Mouse (Mus musculus) stomach, embryonic 14.5 days (tissue): Measurements from ENCODE around the gene Ccng1. TPM values are rescaled to one million over a fixed set of nuclear protein-coding genes. Genes with fewer than 3 reads are reported as not detected.

ENCODE experiments used
- ATAC-seq: fragments of 200-750 bp; cut with Nextera tagmentation; 2 replicates; pipeline ENCODE4 v1.8.0; 2017; ENCODE audit warnings: low read depth, moderate TSS enrichment; ENCODE audit not compliant: insufficient number of reproducible peaks, insufficient read depth, low FRiP score
- H3K27ac ChIP-seq: fragments of 300-500 bp; sonication (generic); 2 replicates; pipeline ENCODE4 v1.5.1; 2014; ENCODE audit warnings: mild to moderate bottlenecking, low read length, moderate library complexity, mixed read lengths
- H3K27me3 ChIP-seq: fragments of 300-500 bp; sonication (generic); 2 replicates; pipeline ENCODE4 v1.6.1; 2014; ENCODE audit warnings: low read length, control low read depth, mixed read lengths; ENCODE audit not compliant: control insufficient read depth, insufficient read depth
- H3K36me3 ChIP-seq: fragments of 300-500 bp; sonication (generic); 2 replicates; pipeline ENCODE4 v1.6.1; 2014; ENCODE audit warnings: mild to moderate bottlenecking, control low read depth, low read length, moderate library complexity, mixed read lengths; ENCODE audit not compliant: control insufficient read depth, insufficient read depth
- H3K4me1 ChIP-seq: fragments of 300-500 bp; sonication (generic); 2 replicates; pipeline ENCODE4 v1.6.1; 2014; ENCODE audit warnings: low read length, control low read depth, mixed read lengths; ENCODE audit not compliant: control insufficient read depth, insufficient read depth
- H3K4me2 ChIP-seq: fragments of 300-500 bp; sonication (generic); replicated peaks from 2 replicates; pipeline ENCODE4 v1.6.1; 2014; ENCODE audit warnings: low read depth, low read length, control low read depth
- H3K4me3 ChIP-seq: fragments of 300-500 bp; sonication (generic); 2 replicates; pipeline ENCODE4 v1.5.1; 2014; ENCODE audit warnings: low read depth, low read length, control low read depth
- H3K9ac ChIP-seq: fragments of 300-500 bp; sonication (generic); replicated peaks from 2 replicates; pipeline ENCODE4 v1.6.1; 2014; ENCODE audit warnings: low read depth, mild to moderate bottlenecking, control low read depth, low read length, moderate library complexity, mixed read lengths
- H3K9me3 ChIP-seq: fragments of 300-500 bp; sonication (generic); 2 replicates; pipeline ENCODE4 v1.6.1; 2016; ENCODE audit warnings: low read depth, low read length, control low read depth; ENCODE audit not compliant: control insufficient read depth
- WGBS: fragments of 180-500 bp; shearing (Covaris S2); extraction: QIAGEN DNeasy Blood & Tissue Kit; methylation state at CpG from one replicate; pipeline ENCODE4 v1.1.7; 2014; 5-methylcytosine and 5-hydroxymethylcytosine counted together
- polyA plus RNA-seq: library from polyadenylated mRNA; unstranded; fragments of >200 nt; fragmentation: Nextera tagmentation; extraction: Ambion mirVana; gene quantifications from 2 replicates; pipeline ENCODE4 v1.2.1, GENCODE M21; 2014

Gene Ccng1
- polyA plus RNA-seq, 1 experiment from 2014 or later = 47.2 TPM

- Histone ChIP-seq H3K4me2 (no peak overlapping the region), H3K9ac (no peak overlapping the region)
These were observed 9.6 kb upstream of the Ccng1 start for GRCm38 (mm10) chr11:40764690-40765089.

GRCm38 (mm10) chr11:40763395-40763794, 8.3 kb upstream of the Ccng1 start:
- H3K4me1 ChIP-seq = no peaks in the 10 kb centered on the region
- no peak overlapping the region for H3K4me3 ChIP-seq
- ATAC-seq = no peak
- H3K36me3 ChIP-seq = no peaks in the 10 kb centered on the region
- no peak overlapping the region for H3K9ac ChIP-seq
- 29% methylated on average over 2 of the region's 2 CpGs for WGBS
- H3K4me2 ChIP-seq = no peak overlapping the region
- no peaks in the 10 kb centered on the region for H3K27me3 ChIP-seq
- H3K9me3 ChIP-seq = no peaks in the 10 kb centered on the region
- no peak overlapping the region for H3K27ac ChIP-seq

More at GRCm38 (mm10) chr11:40764690-40765089, 9.6 kb upstream of the Ccng1 start:
- no peaks in the 10 kb centered on the region for H3K9me3 ChIP-seq
- WGBS = 80% methylated on average over 4 of the region's 4 CpGs
- H3K4me1 ChIP-seq = no peaks in the 10 kb centered on the region
- no peaks in the 10 kb centered on the region for H3K27me3 ChIP-seq
- no peaks in the 10 kb centered on the region for H3K36me3 ChIP-seq
- no peak overlapping the region for H3K4me3 ChIP-seq
- H3K27ac ChIP-seq = no peak overlapping the region
- ATAC-seq = no peak

- Histone ChIP-seq H3K4me3 (no peak overlapping the region), H3K4me1 (no peaks in the 10 kb centered on the region), H3K9me3 (no peaks in the 10 kb centered on the region), H3K27ac (no peak overlapping the region), H3K27me3 (no peaks in the 10 kb centered on the region), H3K4me2 (no peak overlapping the region), H3K9ac (no peak overlapping the region), H3K36me3 (no peaks in the 10 kb centered on the region)
- ATAC-seq = no peak
- WGBS = 86% methylated on average over 8 of the region's 8 CpGs
These were observed 4.8 kb upstream of the Ccng1 start for GRCm38 (mm10) chr11:40759896-40760295.

GRCm38 (mm10) chr11:40755968-40756367, 857 bp upstream of the Ccng1 start:
- H3K4me2 ChIP-seq = peak overlapping the region; percentile 80; the same call in 1 of the 2 replicates
- no peaks in the 10 kb centered on the region for H3K9me3 ChIP-seq
- H3K27ac ChIP-seq = no peak overlapping the region
- no peak overlapping the region for H3K9ac ChIP-seq
- peak overlapping the region; percentile 85; the same call in 1 of the 2 replicates for H3K4me3 ChIP-seq
- H3K27me3 ChIP-seq = no peaks in the 10 kb centered on the region
- ATAC-seq = no peak
- peaks cover 5% of the 10 kb centered on the region; the same call in 1 of the 2 replicates for H3K4me1 ChIP-seq
- peaks cover under 1% of the 10 kb centered on the region; the same call in 1 of the 2 replicates for H3K36me3 ChIP-seq
- 88% methylated on average over 8 of the region's 8 CpGs for WGBS

- Histone ChIP-seq H3K9me3 (no peaks in the 10 kb centered on the region), H3K27ac (peak overlapping the region; percentile 58; the same call in 1 of the 2 replicates), H3K27me3 (no peaks in the 10 kb centered on the region), H3K36me3 (peaks cover 8% of the 10 kb centered on the region), H3K4me3 (peak overlapping the region; percentile 85), H3K4me1 (peaks cover 5% of the 10 kb centered on the region; the same call in 1 of the 2 replicates), H3K4me2 (peak overlapping the region; percentile 80), H3K9ac (peak overlapping the region; percentile 69)
- ATAC-seq = no peak; the same call in 1 of the 2 replicates
- 2% methylated on average over 19 of the region's 19 CpGs for WGBS
These were observed 425 bp downstream of the Ccng1 start for GRCm38 (mm10) chr11:40754664-40755107.

- WGBS = 42% methylated on average over 6 of the region's 6 CpGs
- Histone ChIP-seq H3K27me3 (no peaks in the 10 kb centered on the region), H3K4me3 (peak overlapping the region; percentile 5; the same call in 1 of the 2 replicates), H3K27ac (no peak overlapping the region), H3K9ac (no peak overlapping the region), H3K4me2 (peak overlapping the region; percentile 80; the same call in 1 of the 2 replicates), H3K36me3 (peaks cover 11% of the 10 kb centered on the region), H3K9me3 (no peaks in the 10 kb centered on the region), H3K4me1 (peaks cover 5% of the 10 kb centered on the region; the same call in 1 of the 2 replicates)
- ATAC-seq = no peak
These were observed 1.3 kb downstream of the Ccng1 start for GRCm38 (mm10) chr11:40753836-40754235.

- no peak overlapping the region for H3K9ac ChIP-seq
- H3K27ac ChIP-seq = no peak overlapping the region
These were observed 7.4 kb downstream of the Ccng1 start for GRCm38 (mm10) chr11:40747716-40748115.

GRCm38 (mm10) chr11:40746361-40746760, 8.8 kb downstream of the Ccng1 start:
- Histone ChIP-seq H3K27me3 (no peaks in the 10 kb centered on the region), H3K9ac (no peak overlapping the region), H3K4me2 (no peak overlapping the region), H3K9me3 (no peaks in the 10 kb centered on the region), H3K4me1 (no peaks in the 10 kb centered on the region), H3K36me3 (peaks cover 11% of the 10 kb centered on the region), H3K27ac (no peak overlapping the region), H3K4me3 (no peak overlapping the region)
- no peak for ATAC-seq
- 89% methylated on average over 12 of the region's 12 CpGs for WGBS

More at GRCm38 (mm10) chr11:40747716-40748115, 7.4 kb downstream of the Ccng1 start:
- Histone ChIP-seq H3K36me3 (peaks cover 11% of the 10 kb centered on the region), H3K4me2 (no peak overlapping the region), H3K27me3 (no peaks in the 10 kb centered on the region), H3K4me1 (no peaks in the 10 kb centered on the region), H3K4me3 (no peak overlapping the region), H3K9me3 (no peaks in the 10 kb centered on the region)
- WGBS = 55% methylated on average over 2 of the region's 2 CpGs
- ATAC-seq = no peak

- Histone ChIP-seq H3K4me2 (no peak overlapping the region), H3K4me1 (no peaks in the 10 kb centered on the region), H3K9ac (no peak overlapping the region), H3K27ac (no peak overlapping the region), H3K36me3 (peaks cover 5% of the 10 kb centered on the region; the same call in 1 of the 2 replicates), H3K4me3 (no peak overlapping the region), H3K27me3 (no peaks in the 10 kb centered on the region), H3K9me3 (no peaks in the 10 kb centered on the region)
- WGBS = 76% methylated on average over 3 of the region's 3 CpGs
- ATAC-seq = no peak
These were observed 10.8 kb downstream of the Ccng1 start for GRCm38 (mm10) chr11:40744348-40744747.
